9 mouse cellular contexts compared by ENCODE assay signal in the genomic region with DNA sequence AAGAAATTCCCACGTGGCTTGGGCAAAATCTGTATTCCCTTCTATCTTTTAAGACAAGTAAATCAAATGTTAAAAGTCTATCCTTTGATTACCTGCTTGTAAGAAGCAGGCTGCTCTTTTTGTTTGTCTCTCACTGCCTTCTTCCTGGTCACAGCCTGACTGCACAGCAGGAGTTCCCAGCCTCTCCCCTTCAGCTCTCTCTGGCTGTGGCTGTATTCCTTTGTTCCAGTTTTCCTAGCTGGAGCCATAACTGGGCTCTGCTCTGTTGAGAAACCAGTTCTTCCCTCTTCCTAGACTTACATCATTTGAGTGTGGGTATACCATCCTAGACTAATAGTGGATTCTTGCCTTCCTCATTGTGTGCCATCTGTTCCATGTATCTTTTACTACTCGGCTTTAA. TPM values are rescaled to one million over a fixed set of nuclear protein-coding genes. Genes with fewer than 3 reads are reported as not detected.
DNase-seq lines count a peak whose midpoint lies in the region; ATAC-seq and TF ChIP-seq lines count a peak whose summit lies in the region.
"Had no signal": no experiment of that assay in that cellular context is flagged by ENCODE, and none has a peak within 500 bp of the region (broad histone marks: within the 10 kb centered on the region; RNA-seq: fewer than 3 reads in every experiment).

No protein-coding gene starts in this region.

- H3K4me2 ChIP-seq in liver, embryonic 11.5 days, result no peak overlapping the region
- H3K4me2 ChIP-seq in liver, postnatal 0 days (ENCODE audit: low read depth, low read length), result no peak overlapping the region
- H3K4me2 ChIP-seq in hindbrain, embryonic 14.5 days (replicated peaks), result no peak overlapping the region
- no peak overlapping the region for H3K4me2 ChIP-seq in neural tube, embryonic 13.5 days
- no peak overlapping the region for H3K4me2 ChIP-seq in kidney, embryonic 16.5 days (replicated peaks; ENCODE audit: low read depth, low read length)

- H3K27me3 ChIP-seq in liver, embryonic 11.5 days (replicated peaks; ENCODE audit: control insufficient read depth, insufficient read depth, low read length), result no peaks in the 10 kb centered on the region
- H3K27me3 ChIP-seq in liver, postnatal 0 days (ENCODE audit: insufficient read depth, low read length), result no peaks in the 10 kb centered on the region
- H3K27me3 ChIP-seq in hindbrain, embryonic 14.5 days (ENCODE audit: control insufficient read depth, insufficient read depth, low read length), result no peaks in the 10 kb centered on the region
- H3K27me3 ChIP-seq in neural tube, embryonic 13.5 days, result no peaks in the 10 kb centered on the region
- H3K27me3 ChIP-seq in kidney, embryonic 16.5 days (ENCODE audit: insufficient read depth, low read length), result no peaks in the 10 kb centered on the region

- TF ChIP-seq CTCF in liver, postnatal 0 days (IDR thresholded peaks at IDR 0.05; ENCODE audit: low read depth), result no peak

- no peak overlapping the region for H3K9ac ChIP-seq in liver, embryonic 11.5 days (ENCODE audit: low read depth, low read length)
- H3K9ac ChIP-seq in liver, postnatal 0 days (replicated peaks), result no peak overlapping the region
- H3K9ac ChIP-seq in hindbrain, embryonic 14.5 days, result no peak overlapping the region
- H3K9ac ChIP-seq in neural tube, embryonic 13.5 days, result 0 out of 2 replicates have a peak overlapping the region, but pooled peaks have one; percentile 1
- H3K9ac ChIP-seq in kidney, embryonic 16.5 days (replicated peaks; ENCODE audit: low read length), result no peak overlapping the region

- H3K4me1 ChIP-seq in liver, embryonic 11.5 days (replicated peaks; ENCODE audit: control insufficient read depth, insufficient read depth, low read length), result peaks cover 15% of the 10 kb centered on the region
- H3K4me1 ChIP-seq in liver, postnatal 0 days (ENCODE audit: insufficient read depth), result peaks cover 4% of the 10 kb centered on the region
- H3K4me1 ChIP-seq in hindbrain, embryonic 14.5 days (replicated peaks; ENCODE audit: control insufficient read depth, insufficient read depth, low read length), result no peaks in the 10 kb centered on the region
- H3K4me1 ChIP-seq in neural tube, embryonic 13.5 days (replicated peaks), result peaks cover 13% of the 10 kb centered on the region
- H3K4me1 ChIP-seq in kidney, embryonic 16.5 days (ENCODE audit: insufficient read depth, low read length), result no peaks in the 10 kb centered on the region

- H3K9me3 ChIP-seq in liver, embryonic 11.5 days (ENCODE audit: control insufficient read depth, low read length), result no peaks in the 10 kb centered on the region
- H3K9me3 ChIP-seq in liver, postnatal 0 days (ENCODE audit: low read length), result no peaks in the 10 kb centered on the region
- H3K9me3 ChIP-seq in hindbrain, embryonic 14.5 days (ENCODE audit: control insufficient read depth, low read length), result no peaks in the 10 kb centered on the region
- no peaks in the 10 kb centered on the region for H3K9me3 ChIP-seq in neural tube, embryonic 13.5 days
- H3K9me3 ChIP-seq in kidney, embryonic 16.5 days (ENCODE audit: low read length), result no peaks in the 10 kb centered on the region

- 0 out of 2 replicates have a peak overlapping the region, but pooled peaks have one; percentile 10 for H3K27ac ChIP-seq in liver, embryonic 11.5 days (ENCODE audit: low read depth, low read length)
- no peak overlapping the region; the same call in 1 of the 2 replicates for H3K27ac ChIP-seq in liver, postnatal 0 days (ENCODE audit: low read depth)
- H3K27ac ChIP-seq in hindbrain, embryonic 14.5 days, result peak overlapping the region; percentile 56
- H3K27ac ChIP-seq in neural tube, embryonic 13.5 days (replicated peaks), result peak overlapping the region; percentile 57
- no peak overlapping the region for H3K27ac ChIP-seq in kidney, embryonic 16.5 days (ENCODE audit: low read length)

- TF ChIP-seq EP300 in liver, postnatal 0 days (IDR thresholded peaks at IDR 0.05; ENCODE audit: low read depth), result no peak

- peaks cover 5% of the 10 kb centered on the region for H3K36me3 ChIP-seq in liver, embryonic 11.5 days (ENCODE audit: control insufficient read depth, insufficient read depth, low read length)
- peaks cover 2% of the 10 kb centered on the region for H3K36me3 ChIP-seq in liver, postnatal 0 days (replicated peaks; ENCODE audit: insufficient read depth, low read length)
- peaks cover 15% of the 10 kb centered on the region; the same call in 1 of the 2 replicates for H3K36me3 ChIP-seq in hindbrain, embryonic 14.5 days (replicated peaks; ENCODE audit: control insufficient read depth, insufficient read depth)
- peaks cover 12% of the 10 kb centered on the region for H3K36me3 ChIP-seq in neural tube, embryonic 13.5 days
- 0 out of 2 replicates have a peak, but pooled peaks cover 9% of the 10 kb centered on the region for H3K36me3 ChIP-seq in kidney, embryonic 16.5 days (ENCODE audit: insufficient read depth, low read length)

- DNase-seq in liver, embryonic 11.5 days (ENCODE audit: low spot score), result no peak
- no peak for DNase-seq in liver, postnatal 0 days
- peak; percentile 66 for DNase-seq in cerebellum, adult 9-10 months
- no peak for DNase-seq in hindbrain, embryonic 14.5 days (ENCODE audit: low spot score)
- no peak for DNase-seq in right cerebral cortex, postnatal 36 days (ENCODE audit: low spot score in 2 of 2)

- no peak for ATAC-seq in liver, embryonic 11.5 days (replicated peaks; ENCODE audit: low FRiP score)
- no peak for ATAC-seq in liver, postnatal 0 days
- no peak for ATAC-seq in hindbrain, embryonic 14.5 days (ENCODE audit: low FRiP score)
- no peak for ATAC-seq in neural tube, embryonic 13.5 days (ENCODE audit: low read depth)
- ATAC-seq in kidney, embryonic 16.5 days (ENCODE audit: low FRiP score, low TSS enrichment), result no peak
- ATAC-seq in activated CD4-positive, CD25-positive, alpha-beta regulatory T cell, adult 4 months, result no peak
- ATAC-seq: inflammation-experienced regulatory T-cells, adult 6 months had no signal

- H3K4me3 ChIP-seq in liver, embryonic 11.5 days (ENCODE audit: low read depth, low read length), result no peak overlapping the region
- no peak overlapping the region for H3K4me3 ChIP-seq in liver, postnatal 0 days (ENCODE audit: low read depth, low read length)
- no peak overlapping the region for H3K4me3 ChIP-seq in hindbrain, embryonic 14.5 days (replicated peaks; ENCODE audit: low read length)
- H3K4me3 ChIP-seq in neural tube, embryonic 13.5 days, result no peak overlapping the region
- H3K4me3 ChIP-seq in kidney, embryonic 16.5 days (ENCODE audit: low read length), result no peak overlapping the region

- WGBS in liver, embryonic 11.5 days, result 33% methylated on average over 2 of the region's 2 CpGs
- WGBS in liver, postnatal 0 days (ENCODE audit: insufficient replicate concordance), result 49% methylated on average over 2 of the region's 2 CpGs
- WGBS in hindbrain, embryonic 14.5 days, result 23% methylated on average over 2 of the region's 2 CpGs
- 1% methylated on average over 2 of the region's 2 CpGs for WGBS in neural tube, embryonic 13.5 days
- WGBS in kidney, embryonic 16.5 days, result 32% methylated on average over 2 of the region's 2 CpGs

RNA-seq across cellular contexts. Expression of a gene that starts 29.4 kb away (rescaled TPM):
- 46.7 and 49.2 TPM in 2 replicates for polyA plus RNA-seq in liver, embryonic 11.5 days (2014; fragmentation: Nextera tagmentation; extraction: Ambion mirVana)
- polyA plus RNA-seq in liver, postnatal 0 days (2015; fragmentation: Nextera tagmentation; extraction: Ambion mirVana), result 39.4 and 43.9 TPM in 2 replicates
- polyA plus RNA-seq in hindbrain, embryonic 14.5 days (2014; fragmentation: Nextera tagmentation; extraction: Ambion mirVana), result 68.5 and 68.7 TPM in 2 replicates
- 70.0 and 79.9 TPM in 2 replicates for polyA plus RNA-seq in neural tube, embryonic 13.5 days (2015; fragmentation: Nextera tagmentation; extraction: Ambion mirVana)
- polyA plus RNA-seq in kidney, embryonic 16.5 days (2015; fragmentation: Nextera tagmentation; extraction: Ambion mirVana), result 76.1 and 86.1 TPM in 2 replicates
- polyA plus RNA-seq in activated CD4-positive, CD25-positive, alpha-beta regulatory T cell, adult 4 months (2017; shearing (Covaris generic)), result 10 to 100 TPM; 25.6 to 25.8 TPM

RNA-seq across cellular contexts. Expression of a gene that starts 40.7 kb away (rescaled TPM):
- polyA plus RNA-seq in liver, embryonic 11.5 days (2014; fragmentation: Nextera tagmentation; extraction: Ambion mirVana), result 35.8 and 39.8 TPM in 2 replicates
- 4.3 and 4.7 TPM in 2 replicates for polyA plus RNA-seq in liver, postnatal 0 days (2015; fragmentation: Nextera tagmentation; extraction: Ambion mirVana)
- polyA plus RNA-seq in hindbrain, embryonic 14.5 days (2014; fragmentation: Nextera tagmentation; extraction: Ambion mirVana), result 38.4 and 41.5 TPM in 2 replicates
- 30.0 and 32.6 TPM in 2 replicates for polyA plus RNA-seq in neural tube, embryonic 13.5 days (2015; fragmentation: Nextera tagmentation; extraction: Ambion mirVana)
- polyA plus RNA-seq in kidney, embryonic 16.5 days (2015; fragmentation: Nextera tagmentation; extraction: Ambion mirVana), result 34.7 and 37.8 TPM in 2 replicates
- polyA plus RNA-seq in activated CD4-positive, CD25-positive, alpha-beta regulatory T cell, adult 4 months (2017; shearing (Covaris generic)), result 10 to 100 TPM; 11.8 to 19.0 TPM

Comparison
In these comparisons a context has a peak if more than half of its experiments do, and no peak if none do; other contexts are left out.
1. H3K27ac ChIP-seq: peak in liver, embryonic 11.5 days (single experiment), hindbrain, embryonic 14.5 days (single experiment) and neural tube, embryonic 13.5 days (single experiment); none in liver, postnatal 0 days (single experiment) and kidney, embryonic 16.5 days (single experiment).